Mouse (Mus musculus) liver, embryonic 16.5 days (tissue): ENCODE results near the gene Hnf1a. TPM values are rescaled to one million over a fixed set of nuclear protein-coding genes. Genes with fewer than 3 reads are reported as not detected.
A peak's percentile ranks its signal among the peaks of the same experiment; 100 is the strongest.
"Not testable (repeated sequence)": the region's sequence is repeated elsewhere in the genome, so short reads cannot be mapped to it uniquely, and the experiment has no call there.

ENCODE experiments used
- ATAC-seq: fragments of 200-750 bp; cut with Nextera tagmentation; 2 replicates; pipeline ENCODE4 v1.8.0; 2017; ENCODE audit warnings: low read depth, mild to moderate bottlenecking, moderate number of reproducible peaks, moderate library complexity
- H3K27ac ChIP-seq: fragments of 300-500 bp; sonication (generic); 2 replicates; pipeline ENCODE4 v1.5.1; 2014; ENCODE audit warnings: mild to moderate bottlenecking, low read length
- H3K27me3 ChIP-seq: fragments of 300-500 bp; sonication (generic); 2 replicates; pipeline ENCODE4 v1.6.1; 2014; ENCODE audit warnings: low read depth, low read length, mixed read lengths; ENCODE audit not compliant: control insufficient read depth, insufficient read depth
- H3K36me3 ChIP-seq: fragments of 300-500 bp; sonication (generic); 2 replicates; pipeline ENCODE4 v1.6.1; 2014; ENCODE audit warnings: mild to moderate bottlenecking; ENCODE audit not compliant: control insufficient read depth, insufficient read depth
- H3K4me1 ChIP-seq: fragments of 300-500 bp; sonication (generic); 2 replicates; pipeline ENCODE4 v1.6.1; 2014; ENCODE audit warnings: low read depth, low read length, mixed read lengths; ENCODE audit not compliant: control insufficient read depth
- H3K4me2 ChIP-seq: fragments of 300-500 bp; sonication (generic); 2 replicates; pipeline ENCODE4 v1.6.1; 2014; ENCODE audit warnings: low read depth, low read length, mixed read lengths
- H3K4me3 ChIP-seq: fragments of 300-500 bp; sonication (generic); 2 replicates; pipeline ENCODE4 v1.5.1; 2014; ENCODE audit warnings: low read depth, mild to moderate bottlenecking, low read length
- H3K9ac ChIP-seq: fragments of 300-500 bp; sonication (generic); 2 replicates; pipeline ENCODE4 v1.6.1; 2014; ENCODE audit warnings: low read depth, low read length
- H3K9me3 ChIP-seq: fragments of 300-500 bp; sonication (generic); replicated peaks from 2 replicates; pipeline ENCODE4 v1.6.1; 2016; ENCODE audit warnings: low read length; ENCODE audit not compliant: control insufficient read depth
- WGBS: fragments of 180-500 bp; shearing (Covaris S2); extraction: QIAGEN DNeasy Blood & Tissue Kit; methylation state at CpG from one replicate; pipeline ENCODE4 v1.1.7; 2014; ENCODE audit not compliant: insufficient replicate concordance; 5-methylcytosine and 5-hydroxymethylcytosine counted together
- polyA plus RNA-seq: library from polyadenylated mRNA; unstranded; fragments of >200 nt; fragmentation: Nextera tagmentation; extraction: Ambion mirVana; gene quantifications from 2 replicates; pipeline ENCODE4 v1.2.1, GENCODE M21; 2015

Hnf1a gene
- polyA plus RNA-seq, 1 experiment from 2014 or later, result 4.7 TPM

DNA sequence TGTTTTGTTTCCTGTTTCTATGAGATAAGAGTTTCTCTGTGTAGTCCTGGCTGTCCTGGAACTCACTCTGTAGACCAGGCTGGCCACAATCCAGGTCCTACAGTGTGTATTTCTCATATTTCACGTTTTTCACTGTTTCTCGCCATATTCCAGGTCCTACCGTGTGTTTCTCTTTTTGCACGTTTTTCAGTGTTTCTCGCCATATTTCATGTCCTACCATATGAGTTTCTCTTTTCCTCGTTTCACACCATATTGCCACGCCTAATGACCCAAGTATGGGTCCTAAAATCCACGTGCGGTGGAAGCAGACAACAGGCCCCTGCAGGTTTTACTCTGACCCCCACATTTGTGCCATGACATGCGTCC, 48.5 kb downstream of the Hnf1a start:
- no peaks in the 10 kb centered on the region for H3K36me3 ChIP-seq
- 40% methylated on average over 10 of the region's 10 CpGs for WGBS
- H3K4me2 ChIP-seq, result peak overlapping the region; percentile 10; the same call in 1 of the 2 replicates
- H3K27ac ChIP-seq, result no peak overlapping the region
- peaks cover 7% of the 10 kb centered on the region; the same call in 1 of the 2 replicates for H3K4me1 ChIP-seq
- H3K9ac ChIP-seq, result no peak overlapping the region
- H3K27me3 ChIP-seq, result no peaks in the 10 kb centered on the region
- H3K4me3 ChIP-seq, result no peak overlapping the region
- H3K9me3 ChIP-seq, result no peaks in the 10 kb centered on the region
- ATAC-seq, result no peak

DNA sequence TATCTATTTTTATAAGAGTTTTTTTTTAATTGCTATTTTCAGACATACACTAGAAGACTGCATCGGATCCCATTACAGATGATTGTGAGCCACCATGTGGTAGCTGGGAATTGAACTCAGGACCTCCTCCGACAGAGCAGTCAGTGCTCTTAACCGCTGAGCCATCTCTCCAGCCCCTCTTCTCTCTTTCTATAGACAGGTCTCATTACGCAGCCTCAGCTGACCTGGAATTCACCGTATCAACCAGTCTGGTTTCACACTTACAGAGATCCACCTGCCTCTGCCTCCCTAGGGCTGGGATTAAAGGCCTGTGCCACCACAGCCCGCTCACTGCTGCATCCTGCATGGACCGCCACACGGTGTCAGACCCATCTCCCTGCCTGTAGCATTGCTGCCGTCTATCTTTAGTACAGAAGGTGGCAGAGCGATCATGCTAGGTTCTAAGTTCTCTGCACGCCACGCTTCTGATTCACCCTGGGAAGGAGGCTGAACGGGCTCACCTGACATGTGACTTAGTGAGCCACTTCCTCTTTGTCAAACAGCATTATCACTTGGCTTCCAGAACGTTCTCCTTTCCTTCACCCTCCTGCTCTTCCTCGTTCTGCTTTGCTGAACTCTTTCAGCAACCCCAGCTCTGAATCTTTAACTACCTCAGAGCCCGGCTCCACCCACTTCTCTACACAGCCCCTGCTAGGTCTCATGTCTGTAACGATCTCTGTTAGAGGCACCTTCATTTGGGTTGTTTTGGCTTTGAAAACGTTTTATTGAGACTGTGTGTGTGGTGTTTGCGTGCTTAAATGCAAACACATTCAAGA, 49.1 kb downstream of the Hnf1a start:
- Histone ChIP-seq H3K4me1 (peaks cover 7% of the 10 kb centered on the region; the same call in 1 of the 2 replicates), H3K27me3 (no peaks in the 10 kb centered on the region), H3K9ac (no peak overlapping the region), H3K36me3 (no peaks in the 10 kb centered on the region), H3K27ac (no peak overlapping the region), H3K4me2 (peak overlapping the region; percentile 10; the same call in 1 of the 2 replicates), H3K9me3 (no peaks in the 10 kb centered on the region), H3K4me3 (no peak overlapping the region)
- 26% methylated on average over 19 of the region's 19 CpGs for WGBS
- ATAC-seq, result no peak

DNA sequence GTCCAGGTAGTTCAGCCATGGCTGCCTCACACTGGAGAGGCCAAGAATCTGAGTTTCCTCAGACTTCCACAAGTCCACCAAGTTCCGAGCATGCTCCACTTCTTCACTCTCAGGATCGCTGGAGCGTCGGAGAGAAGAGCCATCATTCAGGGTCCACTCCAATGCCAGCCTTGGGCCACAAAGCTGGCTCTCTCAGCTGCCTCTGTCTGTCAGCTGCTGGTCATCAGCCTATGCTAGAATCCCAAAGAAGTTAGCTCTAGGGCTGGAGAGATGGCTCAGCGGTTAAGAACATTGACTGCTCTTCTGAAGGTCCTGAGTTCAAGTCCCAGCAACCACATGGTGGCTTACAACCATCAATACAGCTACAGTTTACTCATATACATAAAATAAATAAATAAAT, 53.5 kb downstream of the Hnf1a start:
- 84% methylated on average over 5 of the region's 5 CpGs for WGBS

DNA sequence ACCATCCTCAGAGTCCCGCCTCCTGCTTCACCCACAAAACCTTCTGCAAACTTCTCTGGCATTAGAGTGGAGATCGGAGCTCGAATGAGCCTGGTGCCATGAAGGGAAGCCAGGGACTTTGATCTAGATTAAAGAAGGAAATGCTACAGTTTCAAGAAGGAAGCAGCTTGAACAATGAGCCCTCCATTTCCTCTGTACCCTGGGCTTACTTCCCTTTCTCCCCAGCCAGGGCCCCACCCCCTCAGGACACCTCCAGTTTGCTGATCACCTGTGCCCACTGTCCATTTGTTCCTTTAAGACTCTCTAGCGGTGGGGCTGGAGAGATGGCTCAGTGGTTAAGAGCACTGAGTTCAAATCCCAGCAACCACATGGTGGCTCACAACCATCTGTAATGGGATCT, 54.1 kb downstream of the Hnf1a start:
- Histone ChIP-seq H3K27me3 (no peaks in the 10 kb centered on the region), H3K4me3 (no peak overlapping the region), H3K4me1 (no peaks in the 10 kb centered on the region), H3K9me3 (no peaks in the 10 kb centered on the region), H3K36me3 (no peaks in the 10 kb centered on the region), H3K4me2 (no peak overlapping the region), H3K9ac (no peak overlapping the region), H3K27ac (no peak overlapping the region)
- 43% methylated on average over 4 of the region's 4 CpGs for WGBS
- ATAC-seq, result no peak

More for the DNA sequence above, 53.5 kb downstream of the Hnf1a start:
- H3K4me1 ChIP-seq, H3K27ac ChIP-seq, H3K36me3 ChIP-seq, ATAC-seq, H3K9ac ChIP-seq, H3K27me3 ChIP-seq, H3K4me2 ChIP-seq, H3K4me3 ChIP-seq, H3K9me3 ChIP-seq: not testable (repeated sequence)

DNA sequence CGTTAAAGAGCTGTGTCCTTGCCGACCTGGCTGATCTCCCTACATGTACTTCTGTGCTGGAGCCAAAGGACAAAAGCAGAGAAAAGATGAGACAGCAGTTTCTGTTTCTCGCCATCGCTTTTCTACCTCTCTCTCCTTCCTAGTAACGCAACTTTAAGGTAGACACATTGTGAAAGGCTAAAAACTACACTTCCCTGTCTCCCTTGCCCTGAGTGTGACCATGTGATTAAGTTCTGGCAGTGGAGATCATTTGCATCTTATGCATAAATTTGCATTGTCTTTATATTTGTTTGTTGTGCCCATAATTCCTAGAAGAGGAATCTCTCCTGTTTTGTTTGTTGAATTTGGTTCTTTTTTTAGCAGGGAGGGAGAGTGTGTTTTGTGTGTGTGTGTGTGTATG, 55.0 kb downstream of the Hnf1a start:
- Histone ChIP-seq H3K4me1 (no peaks in the 10 kb centered on the region), H3K9me3 (no peaks in the 10 kb centered on the region), H3K4me3 (no peak overlapping the region), H3K9ac (no peak overlapping the region), H3K27ac (no peak overlapping the region), H3K4me2 (no peak overlapping the region), H3K36me3 (no peaks in the 10 kb centered on the region), H3K27me3 (no peaks in the 10 kb centered on the region)
- no peak for ATAC-seq
- WGBS, result 48% methylated on average over 5 of the region's 5 CpGs

DNA sequence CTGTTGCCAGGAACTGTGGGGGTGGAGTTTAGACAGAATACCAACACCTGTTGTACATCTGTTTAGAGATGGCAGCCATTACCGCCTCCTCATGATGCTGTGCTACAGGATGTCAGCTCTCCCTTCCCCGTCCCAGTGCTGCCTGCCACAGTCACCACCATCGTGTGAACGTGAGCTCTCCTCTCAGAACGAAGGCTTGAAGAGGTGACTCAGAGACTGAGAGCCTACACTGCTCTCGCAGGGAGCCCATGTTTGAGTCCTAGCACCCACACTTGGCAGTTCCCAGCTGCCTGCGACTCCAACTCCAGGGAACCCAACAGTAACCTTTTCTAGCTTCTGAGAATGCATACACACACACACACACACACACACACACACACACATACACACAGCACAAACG, 56.0 kb downstream of the Hnf1a start:
- Histone ChIP-seq H3K4me2 (no peak overlapping the region), H3K4me3 (no peak overlapping the region), H3K27ac (no peak overlapping the region), H3K36me3 (no peaks in the 10 kb centered on the region), H3K27me3 (no peaks in the 10 kb centered on the region), H3K9ac (no peak overlapping the region), H3K9me3 (no peaks in the 10 kb centered on the region), H3K4me1 (no peaks in the 10 kb centered on the region)
- WGBS, result 55% methylated on average over 8 of the region's 8 CpGs
- ATAC-seq, result no peak

DNA sequence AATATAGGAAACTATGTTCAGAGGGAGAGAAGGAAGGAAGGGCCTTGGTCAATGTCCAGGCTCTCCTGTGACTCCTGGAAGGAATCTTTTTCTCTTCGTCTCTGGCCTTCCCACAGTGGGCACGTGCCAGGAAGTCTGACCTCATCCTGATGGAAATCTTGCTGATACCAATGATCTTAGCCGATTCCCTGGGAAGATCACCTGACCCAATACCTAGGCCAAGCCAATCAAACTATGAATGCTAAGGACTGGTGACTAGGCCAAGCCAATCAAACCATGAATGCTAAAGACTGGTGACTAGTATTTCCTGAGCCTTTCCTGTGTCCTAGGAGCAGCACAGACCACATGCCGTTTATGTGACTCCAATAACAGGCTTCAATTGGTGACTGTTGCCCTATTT, 57.2 kb downstream of the Hnf1a start:
- Histone ChIP-seq H3K9me3 (no peaks in the 10 kb centered on the region), H3K4me1 (no peaks in the 10 kb centered on the region), H3K27ac (no peak overlapping the region), H3K9ac (no peak overlapping the region), H3K4me2 (no peak overlapping the region), H3K27me3 (no peaks in the 10 kb centered on the region), H3K4me3 (no peak overlapping the region), H3K36me3 (no peaks in the 10 kb centered on the region)
- no peak for ATAC-seq
- WGBS, result 36% methylated on average over 4 of the region's 4 CpGs

DNA sequence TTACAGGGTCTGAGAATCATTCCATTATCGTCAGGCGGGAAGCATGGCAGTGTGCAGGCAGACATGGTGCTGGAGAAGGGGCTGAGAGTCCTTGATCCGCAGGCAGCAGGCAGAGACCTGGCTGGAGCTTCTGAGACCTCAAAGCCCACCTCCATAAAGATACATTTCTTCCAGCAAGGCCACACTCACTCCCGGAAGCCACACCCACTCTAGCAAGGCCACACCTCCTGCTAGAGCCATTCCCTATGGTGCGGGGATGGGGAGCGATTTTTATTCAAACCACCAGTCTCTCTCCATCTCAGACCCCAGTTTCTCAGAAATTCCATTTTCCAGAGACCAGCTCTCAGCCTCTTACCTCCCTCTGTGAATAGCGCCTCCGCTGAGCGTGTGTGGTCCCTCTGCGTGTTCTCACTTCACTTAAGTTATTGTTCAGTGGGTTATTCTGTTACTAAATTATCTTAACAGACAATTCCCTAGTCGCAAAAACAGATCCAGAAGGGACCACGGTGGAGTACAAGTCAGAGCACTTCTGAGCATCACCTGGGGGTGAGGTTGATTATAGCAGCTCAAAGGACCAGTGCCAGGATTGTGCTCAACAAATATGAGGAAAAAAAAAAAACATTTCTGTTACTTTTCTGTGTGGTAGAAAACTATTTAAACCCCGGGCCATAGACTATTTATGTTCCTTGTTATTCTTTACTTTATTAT, 62.1 kb downstream of the Hnf1a start:
- Histone ChIP-seq H3K9ac (no peak overlapping the region), H3K9me3 (no peaks in the 10 kb centered on the region), H3K27me3 (no peaks in the 10 kb centered on the region), H3K36me3 (no peaks in the 10 kb centered on the region), H3K4me3 (no peak overlapping the region), H3K4me2 (no peak overlapping the region), H3K27ac (no peak overlapping the region), H3K4me1 (no peaks in the 10 kb centered on the region)
- WGBS, result 61% methylated on average over 13 of the region's 13 CpGs
- ATAC-seq, result no peak

DNA sequence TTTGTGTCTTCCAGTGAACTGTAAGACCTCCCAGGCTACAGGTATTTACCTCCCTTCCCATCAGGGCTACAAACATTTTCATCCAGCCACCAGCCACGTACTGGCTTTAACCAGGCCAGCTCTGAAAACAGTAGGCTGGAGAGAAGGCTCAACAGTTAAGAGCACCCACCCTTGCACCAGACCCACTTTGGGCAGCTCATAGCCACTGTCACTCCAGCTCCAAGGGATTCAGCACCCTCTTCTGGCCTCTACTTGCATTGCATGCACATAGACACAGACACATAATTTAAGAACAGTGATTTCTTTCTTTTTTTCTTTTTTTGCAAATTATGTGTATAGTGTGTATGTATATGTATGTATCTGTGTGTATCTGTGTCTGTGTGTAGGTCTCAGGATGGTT, 68.5 kb downstream of the Hnf1a start:
- Histone ChIP-seq H3K36me3 (no peaks in the 10 kb centered on the region), H3K9me3 (no peaks in the 10 kb centered on the region), H3K27ac (no peak overlapping the region), H3K4me3 (no peak overlapping the region), H3K27me3 (no peaks in the 10 kb centered on the region), H3K4me1 (no peaks in the 10 kb centered on the region), H3K4me2 (no peak overlapping the region), H3K9ac (no peak overlapping the region)
- 18% methylated on average over 1 of the region's 1 CpGs for WGBS
- ATAC-seq, result no peak
